Mouse (Mus musculus) liver, embryonic 14 days (tissue): ENCODE results near the gene Olfr887. TPM values are rescaled to one million over a fixed set of nuclear protein-coding genes. Genes with fewer than 3 reads are reported as not detected.

Experiments
- polyA plus RNA-seq: library from polyadenylated mRNA; depleted of rRNA; stranded (reverse); fragments of >200 nt; gene quantifications from 2 replicates; pipeline ENCODE4 v1.2.3, GENCODE M21; 2012; rRNA removed

Gene Olfr887
- polyA plus RNA-seq = not detected in 2 replicates

GRCm38 (mm10) chr9:38083772-38084171 is at the start of gene Olfr887:
Gene Olfr887, plus strand, starts transcription at chr9:38084072.

GRCm38 (mm10) chr9:38046255-38046654 is 37.6 kb upstream of the Olfr887 start, which contains the start of gene Olfr884:
Gene Olfr884, plus strand, starts transcription at chr9:38046555.

GRCm38 (mm10) chr9:38061022-38061421 is 22.9 kb upstream of the Olfr887 start, which contains the start of gene Olfr885:
Gene Olfr885, plus strand, starts transcription at chr9:38061322.

GRCm38 (mm10) chr9:38107828-38108227 is 24.0 kb downstream of the Olfr887 start, which contains the start of gene Olfr888:
Gene Olfr888, plus strand, starts transcription at chr9:38108128.

GRCm38 (mm10) chr9:38114898-38115297 is 31.0 kb downstream of the Olfr887 start, which contains the start of gene Olfr889:
Gene Olfr889, plus strand, starts transcription at chr9:38115198.

Other genes starting within 250 kb of the Olfr887 start
- not detected in 2 replicates for gene Olfr877, start 229.8 kb upstream of the Olfr887 start, polyA plus RNA-seq
- gene Olfr145, start 187.3 kb upstream of the Olfr887 start, polyA plus RNA-seq = not detected in 2 replicates
- gene Olfr878, start 166.2 kb upstream of the Olfr887 start, polyA plus RNA-seq = not detected in 2 replicates
- gene Olfr881, start 92.2 kb upstream of the Olfr887 start, polyA plus RNA-seq = not detected in 2 replicates
- not detected in 2 replicates for gene Olfr883, start 58.3 kb upstream of the Olfr887 start, polyA plus RNA-seq
- not detected in 2 replicates for gene Olfr884, start 37.5 kb upstream of the Olfr887 start, polyA plus RNA-seq
- gene Olfr885, start 22.8 kb upstream of the Olfr887 start, polyA plus RNA-seq = not detected in 2 replicates
- gene Olfr888, start 24.1 kb downstream of the Olfr887 start, polyA plus RNA-seq = not detected in 2 replicates
- gene Olfr889, start 31.1 kb downstream of the Olfr887 start, polyA plus RNA-seq = 0.01 TPM in 1 of 2 replicates, not detected in the other
- gene Olfr890, start 58.4 kb downstream of the Olfr887 start, polyA plus RNA-seq = not detected in 2 replicates
- gene Olfr891, start 96.7 kb downstream of the Olfr887 start, polyA plus RNA-seq = not detected in 2 replicates
- not detected in 2 replicates for gene Olfr893, start 124.3 kb downstream of the Olfr887 start, polyA plus RNA-seq
- not detected in 2 replicates for gene Olfr894, start 134.0 kb downstream of the Olfr887 start, polyA plus RNA-seq
- not detected in 2 replicates for gene Olfr143, start 168.7 kb downstream of the Olfr887 start, polyA plus RNA-seq
- not detected in 2 replicates for gene Olfr895, start 183.8 kb downstream of the Olfr887 start, polyA plus RNA-seq
- gene Olfr896-ps1, start 207.0 kb downstream of the Olfr887 start, polyA plus RNA-seq = not detected in 2 replicates
- gene Olfr25, start 245.0 kb downstream of the Olfr887 start, polyA plus RNA-seq = not detected in 2 replicates